Mouse (Mus musculus): ENCODE data around the gene Otx2.

- TF ChIP-seq CTCF (IDR thresholded peaks at IDR 0.05; ENCODE audit: extremely low read depth, insufficient read depth, insufficient read length, insufficient replicate concordance) (no peak), POLR2A (IDR thresholded peaks at IDR 0.05; ENCODE audit: low read depth, low read length) (no peak)
Observed at GRCm38 (mm10) chr14:48707391-48707790, 33.8 kb upstream of the Otx2 start.
